Mouse (Mus musculus) spleen, adult 2 months (tissue): Measurements from ENCODE around the gene Armc9. TPM values are rescaled to one million over a fixed set of nuclear protein-coding genes. Genes with fewer than 3 reads are reported as not detected.
A peak's percentile ranks its signal among the peaks of the same experiment; 100 is the strongest.

Experiments
- DNase-seq, 2 experiments: peaks; one replicate each; pipeline versions ENCODE4 v3.0.0 to v3.0.0-alpha.2; 2012 to 2021; ENCODE audit warnings: low spot score in 2 of 2, low read depth in 1 of 2
- H3K27ac ChIP-seq: fragments of 200-500 bp; 2 replicates; pipeline ENCODE4 v1.5.1; 2012; ENCODE audit warnings: low read length, inconsistent platforms; ENCODE audit not compliant: insufficient read depth
- H3K27me3 ChIP-seq: fragments of 200-500 bp; 2 replicates; pipeline ENCODE4 v1.6.1; 2012; ENCODE audit warnings: mild to moderate bottlenecking, moderate library complexity, low read length, inconsistent platforms; ENCODE audit not compliant: control insufficient read depth, insufficient read depth
- H3K36me3 ChIP-seq: fragments of 200-500 bp; 2 replicates; pipeline ENCODE4 v1.6.1; 2012; ENCODE audit warnings: mild to moderate bottlenecking, low read length, inconsistent platforms; ENCODE audit not compliant: control insufficient read depth, insufficient read depth
- H3K4me1 ChIP-seq: fragments of 200-500 bp; 2 replicates; pipeline ENCODE4 v1.6.1; 2011; ENCODE audit warnings: inconsistent platforms; ENCODE audit not compliant: control insufficient read depth, insufficient read depth, insufficient read length
- H3K4me3 ChIP-seq: fragments of 200-500 bp; 2 replicates; pipeline ENCODE4 v1.5.1; 2011; ENCODE audit warnings: mild to moderate bottlenecking, inconsistent platforms; ENCODE audit not compliant: insufficient read depth, insufficient read length; ENCODE audit errors: extremely low read depth
- CTCF ChIP-seq: fragments of 200-500 bp; IDR thresholded peaks from 2 replicates; pipeline ENCODE4 v1.5.1; 2011; ENCODE audit warnings: mild to moderate bottlenecking, inconsistent platforms; ENCODE audit not compliant: insufficient read depth, insufficient read length, insufficient replicate concordance; ENCODE audit errors: extremely low read depth
- POLR2A ChIP-seq: fragments of 200-500 bp; IDR thresholded peaks from 2 replicates; pipeline ENCODE4 v1.6.1; 2011; ENCODE audit warnings: low read depth, low read length, inconsistent platforms
- WGBS: fragments of 180-500 bp; shearing (Covaris S2); methylation state at CpG from one replicate; pipeline ENCODE4 v1.1.7; 2018; 5-methylcytosine and 5-hydroxymethylcytosine counted together
- polyA plus RNA-seq: library from polyadenylated mRNA; depleted of rRNA; stranded (reverse); fragments of >200 nt; gene quantifications from 2 replicates; pipeline ENCODE4 v1.2.3, GENCODE M21; 2012

Gene Armc9
- polyA plus RNA-seq, 1 experiment, result 2.7 TPM

DNA sequence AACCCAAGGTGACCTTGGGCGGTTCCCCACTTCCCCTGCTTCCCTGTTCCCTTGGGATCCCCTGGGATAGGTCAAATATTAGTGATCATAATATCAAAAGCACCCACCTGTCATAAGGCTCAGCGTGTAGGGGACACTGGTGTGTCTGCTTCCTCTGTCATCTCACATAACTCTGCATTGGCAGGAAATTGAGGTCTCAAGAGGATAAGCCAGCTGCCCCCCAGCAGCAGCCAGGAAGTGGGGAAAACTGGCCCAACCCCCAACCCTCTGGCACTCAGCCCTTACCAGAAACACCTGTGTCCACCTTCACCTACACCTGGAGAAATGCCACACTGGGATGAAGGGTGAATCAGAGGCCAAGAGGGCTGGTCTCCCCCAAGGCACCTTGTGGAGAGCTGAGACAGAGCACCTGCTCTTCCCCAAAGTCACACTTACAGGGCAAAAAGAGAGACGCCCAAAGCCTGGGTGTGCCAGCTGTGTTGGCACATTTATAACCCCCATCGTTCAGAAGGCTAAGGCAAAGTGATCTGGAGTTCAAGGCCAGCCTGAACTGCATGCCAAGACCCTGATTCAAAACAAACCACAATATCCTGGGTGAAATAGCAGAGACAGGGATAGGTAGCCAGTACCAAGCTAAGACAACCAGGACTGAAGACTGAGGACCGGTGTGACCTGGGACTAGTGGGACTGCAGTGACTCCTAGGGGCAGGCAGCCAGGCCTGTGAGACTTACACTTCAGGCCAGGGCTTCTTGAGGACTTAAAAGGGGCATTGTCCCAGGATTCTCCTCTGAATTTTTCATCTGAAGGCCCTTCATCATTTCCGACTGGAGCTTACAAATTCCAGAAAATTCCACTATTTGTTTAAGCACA, 146.9 kb downstream of the Armc9 start:
- DNase-seq, result peak; percentile 40 to 72
- TF ChIP-seq POLR2A (peak; percentile 57; the same call in 1 of the 2 replicates), CTCF (peak; percentile 63; the same call in 1 of the 2 replicates)
- Histone ChIP-seq H3K36me3 (no peaks in the 10 kb centered on the region), H3K27ac (peak overlapping the region; percentile 83), H3K27me3 (no peaks in the 10 kb centered on the region; the same call in 1 of the 2 replicates), H3K4me1 (peaks cover 17% of the 10 kb centered on the region), H3K4me3 (peak overlapping the region; percentile 59)
- 22% methylated on average over 6 of the region's 6 CpGs for WGBS

DNA sequence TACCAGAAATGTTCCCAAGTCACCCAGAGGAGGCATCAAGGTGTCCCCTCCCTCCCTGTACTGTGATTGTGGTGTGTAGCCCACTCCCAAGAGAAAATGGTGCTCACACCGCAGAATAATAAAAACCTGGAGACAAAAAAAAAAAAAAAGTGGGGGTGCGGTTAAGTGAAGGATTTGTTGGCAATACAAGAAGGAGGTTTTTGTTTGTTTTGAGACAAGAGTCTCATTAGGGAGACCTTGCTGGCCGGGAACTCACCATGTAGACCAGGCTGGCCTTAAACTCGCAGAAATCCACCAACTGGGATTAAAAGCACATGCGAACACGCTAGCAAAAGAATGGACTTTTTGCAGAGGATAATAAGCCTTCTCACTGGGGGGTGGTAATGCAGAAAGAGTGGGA, 148.0 kb downstream of the Armc9 start, which contains the start of gene B3gnt7:
Gene B3gnt7, plus strand, starts transcription at position 301 of the 400 bp plus-strand sequence.
- DNase-seq, result no peak
- Histone ChIP-seq H3K4me3 (peak within 1 kb of the TSS; percentile 61; the same call in 1 of the 2 replicates), H3K27ac (peak within 1 kb of the TSS; percentile 83), H3K27me3 (no peaks in the 10 kb centered on the region; the same call in 1 of the 2 replicates), H3K4me1 (peaks cover 17% of the 10 kb centered on the region), H3K36me3 (no peaks in the 10 kb centered on the region)
- 85% methylated on average over 6 of the region's 6 CpGs for WGBS
- TF ChIP-seq POLR2A, result no peak
- TF ChIP-seq CTCF, result no peak

GRCm38 (mm10) chr1:86303063-86303872, 148.7 kb downstream of the Armc9 start:
- WGBS, result 2% methylated on average over 65 of the region's 65 CpGs
- no peaks in the 10 kb centered on the region for H3K36me3 ChIP-seq
- TF ChIP-seq CTCF (no peak), POLR2A (no peak)
- H3K27ac ChIP-seq, result no peak overlapping the region
- DNase-seq, result peak in 1 of 2 experiments; percentile 31
- peak overlapping the region; percentile 61; the same call in 1 of the 2 replicates for H3K4me3 ChIP-seq
- peaks cover 17% of the 10 kb centered on the region for H3K4me1 ChIP-seq
- no peaks in the 10 kb centered on the region; the same call in 1 of the 2 replicates for H3K27me3 ChIP-seq

DNA sequence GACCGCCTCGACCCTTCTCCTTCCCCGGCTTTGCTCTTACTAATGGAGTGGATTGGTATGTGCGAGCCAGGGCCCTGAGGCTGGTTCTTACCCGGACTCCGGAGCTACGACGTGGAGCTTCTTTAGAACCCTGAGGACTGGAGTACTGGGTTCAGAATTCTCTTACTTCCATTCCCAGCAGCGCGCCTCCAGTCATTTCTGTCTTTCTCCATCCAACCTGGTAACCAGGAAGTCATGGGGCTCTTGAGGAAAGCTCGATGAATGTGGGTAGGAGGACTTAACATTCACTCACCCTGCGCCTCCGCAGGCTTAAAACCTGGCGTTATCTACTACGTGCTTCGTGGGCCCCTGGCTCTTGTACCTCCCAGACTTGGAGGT, 149.3 kb downstream of the Armc9 start:
- H3K4me3 ChIP-seq, result peak overlapping the region; percentile 61; the same call in 1 of the 2 replicates
- TF ChIP-seq CTCF (no peak), POLR2A (no peak)
- WGBS, result 9% methylated on average over 16 of the region's 16 CpGs
- H3K36me3 ChIP-seq, result no peaks in the 10 kb centered on the region
- no peak overlapping the region for H3K27ac ChIP-seq
- H3K27me3 ChIP-seq, result no peaks in the 10 kb centered on the region; the same call in 1 of the 2 replicates
- peaks cover 17% of the 10 kb centered on the region for H3K4me1 ChIP-seq
- no peak for DNase-seq

DNA sequence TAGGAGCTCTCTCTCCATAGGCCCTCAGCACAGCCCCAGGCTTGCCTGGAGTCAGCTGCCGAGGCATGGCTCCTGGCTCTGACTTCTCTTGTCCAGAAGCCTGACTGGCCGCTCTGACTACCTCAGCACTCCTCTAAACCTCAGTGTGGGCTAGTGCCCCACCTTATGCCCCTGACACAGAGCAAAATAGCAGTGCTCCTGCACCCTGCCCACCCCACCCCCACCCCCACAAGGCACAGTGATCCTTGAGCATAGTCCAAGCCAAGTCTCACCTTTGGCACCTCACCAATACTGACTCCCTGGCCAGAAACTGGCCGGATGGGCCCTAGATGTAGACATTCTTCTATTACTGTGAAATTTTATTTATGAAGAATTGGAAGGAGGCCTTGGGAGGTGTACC, 152.1 kb downstream of the Armc9 start:
- Histone ChIP-seq H3K27ac (no peak overlapping the region), H3K27me3 (no peaks in the 10 kb centered on the region; the same call in 1 of the 2 replicates), H3K4me3 (no peak overlapping the region), H3K36me3 (no peaks in the 10 kb centered on the region), H3K4me1 (peaks cover 11% of the 10 kb centered on the region)
- no peak for TF ChIP-seq POLR2A
- TF ChIP-seq CTCF, result no peak
- DNase-seq, result no peak
- WGBS, result 89% methylated on average over 3 of the region's 3 CpGs

GRCm38 (mm10) chr1:86307177-86307762, 152.7 kb downstream of the Armc9 start:
- peaks cover 7% of the 10 kb centered on the region for H3K4me1 ChIP-seq
- DNase-seq, result no peak
- no peak overlapping the region for H3K4me3 ChIP-seq
- H3K36me3 ChIP-seq, result no peaks in the 10 kb centered on the region
- H3K27me3 ChIP-seq, result no peaks in the 10 kb centered on the region; the same call in 1 of the 2 replicates
- no peak overlapping the region for H3K27ac ChIP-seq
- TF ChIP-seq POLR2A, result no peak
- TF ChIP-seq CTCF, result no peak
- 74% methylated on average over 7 of the region's 7 CpGs for WGBS
